Mouse (Mus musculus) thymus, adult 18-20 months (tissue): Measurements from ENCODE around the gene Ino80b.

Experiments
- DNase-seq, 2 experiments: peaks; one replicate each; pipeline ENCODE4 v3.0.0; 2022; ENCODE audit warnings: mixed read lengths in 2 of 2

Gene Ino80b

DNA sequence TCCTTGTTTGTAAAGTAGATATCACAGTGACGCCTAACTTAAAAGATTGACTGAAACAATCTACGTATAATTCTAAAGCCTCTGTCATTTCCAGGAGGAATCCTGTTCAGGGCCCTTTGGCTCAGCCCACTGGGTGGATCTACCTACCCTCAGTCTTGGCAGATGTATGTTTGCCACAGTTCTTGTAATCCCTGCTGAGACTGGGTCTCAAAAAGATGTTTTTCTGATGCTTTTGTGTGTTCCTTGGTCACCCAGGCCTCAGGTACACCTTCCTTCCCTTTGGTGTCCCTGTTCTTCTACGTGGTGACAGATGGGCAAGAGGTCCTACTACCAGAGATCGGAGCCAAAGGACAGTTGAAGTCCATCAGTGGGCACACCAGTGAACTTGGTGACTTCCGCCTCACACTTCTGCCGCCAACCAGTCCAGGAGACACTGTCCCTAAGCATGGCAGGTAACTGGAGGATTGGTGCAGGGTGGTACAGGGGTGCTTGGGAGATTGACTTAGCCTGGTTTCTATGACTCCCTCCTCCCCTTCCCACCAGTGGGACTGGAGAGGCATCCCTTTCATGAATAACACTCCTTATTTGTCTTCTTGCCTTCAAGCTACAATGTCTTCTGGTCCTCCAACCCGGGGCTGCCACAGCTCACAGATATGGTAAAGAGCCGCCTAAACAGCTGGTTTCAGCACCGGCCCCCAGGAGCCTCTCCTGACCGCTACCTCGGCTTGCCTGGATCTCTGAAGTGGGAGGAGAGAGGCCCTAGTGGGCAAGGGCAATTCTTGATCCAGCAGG is 8.7 kb downstream of the Ino80b start:
- DNase-seq = no peak

GRCm38 (mm10) chr6:83115682-83116372 is 9.4 kb downstream of the Ino80b start:
- DNase-seq = peak in 1 of 2 experiments; percentile 42

GRCm38 (mm10) chr6:83115011-83115671 is 10.1 kb downstream of the Ino80b start, which contains the start of gene Mogs:
Gene Mogs (plus strand): TSS chr6:83115496.
- peak; percentile 87 to 88 for DNase-seq

DNA sequence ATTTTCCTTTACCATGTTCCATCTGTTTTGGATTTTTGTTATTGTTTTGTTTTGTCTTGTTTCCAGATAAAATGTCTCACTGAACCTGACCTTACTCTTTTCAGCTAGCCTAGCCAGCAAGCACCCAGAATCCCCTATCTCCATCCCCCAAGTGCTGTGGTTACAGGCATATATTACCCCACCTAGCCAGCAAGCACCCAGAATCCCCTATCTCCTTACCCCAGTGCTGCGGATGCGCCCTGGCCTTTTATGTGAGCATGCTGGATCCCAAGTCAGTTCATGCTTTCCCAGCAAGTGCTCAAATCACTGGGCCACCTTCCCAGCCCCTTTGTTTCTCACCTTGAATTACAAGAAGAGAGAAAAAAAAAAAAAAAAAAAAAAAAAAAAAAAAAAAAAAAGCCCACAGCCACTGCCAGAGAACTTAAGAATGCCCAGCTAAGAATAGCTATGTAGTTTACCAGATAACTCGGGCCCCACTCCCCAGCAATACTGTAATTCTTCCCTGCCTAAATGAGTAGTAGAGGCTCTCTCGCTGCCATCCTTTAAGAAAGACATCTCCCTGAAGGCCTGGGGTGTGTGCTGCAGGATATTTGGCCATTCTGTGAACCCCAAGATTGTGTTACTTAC is 13.6 kb downstream of the Ino80b start:
- DNase-seq = no peak

DNA sequence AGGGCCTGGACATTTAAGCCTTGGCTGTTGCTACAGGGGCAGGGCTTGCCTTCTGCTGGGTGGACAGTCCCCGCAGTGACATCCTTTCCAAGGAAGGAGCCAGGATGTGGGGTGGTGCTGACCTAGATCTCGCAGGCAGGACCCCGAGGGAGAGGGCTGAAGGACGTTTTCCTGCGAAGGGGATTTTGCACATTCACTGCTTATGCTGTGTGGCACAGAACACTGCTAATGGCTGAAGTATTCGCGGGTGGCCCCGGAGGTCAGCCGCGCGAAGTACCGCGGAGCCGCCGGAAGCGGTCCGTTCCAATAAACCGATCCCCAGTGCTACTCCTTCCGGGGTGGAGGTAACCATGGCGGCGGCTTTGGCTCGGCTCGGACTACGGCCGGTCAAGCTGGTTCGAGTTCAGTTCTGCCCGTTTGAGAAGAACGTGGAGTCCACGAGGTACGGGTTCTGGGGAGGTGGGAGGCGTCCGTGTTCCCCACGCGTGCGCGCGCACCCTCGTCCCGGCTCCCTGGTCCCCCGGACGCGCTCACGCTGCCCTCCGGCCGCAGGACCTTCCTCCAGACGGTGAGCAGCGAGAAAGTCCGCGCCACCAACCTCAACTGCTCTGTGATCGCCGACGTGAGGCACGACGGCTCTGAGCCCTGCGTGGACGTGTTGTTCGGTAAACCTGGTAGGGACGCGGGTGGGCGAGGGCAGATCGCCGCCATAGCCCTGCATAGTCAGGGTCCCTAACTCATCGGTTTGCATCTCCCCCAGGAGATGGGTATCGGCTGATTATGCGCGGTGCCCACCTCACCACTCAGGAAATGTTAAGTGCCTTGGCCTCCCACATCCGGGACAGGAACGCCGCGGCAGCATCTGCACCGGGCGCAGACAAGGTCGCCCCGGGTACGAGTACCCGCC is 16.2 kb downstream of the Ino80b start, which contains the start of gene Mrpl53:
Gene Mrpl53 (plus strand): TSS at position 279 of the 907 bp plus-strand sequence.
- peak; percentile 53 to 64 for DNase-seq

DNA sequence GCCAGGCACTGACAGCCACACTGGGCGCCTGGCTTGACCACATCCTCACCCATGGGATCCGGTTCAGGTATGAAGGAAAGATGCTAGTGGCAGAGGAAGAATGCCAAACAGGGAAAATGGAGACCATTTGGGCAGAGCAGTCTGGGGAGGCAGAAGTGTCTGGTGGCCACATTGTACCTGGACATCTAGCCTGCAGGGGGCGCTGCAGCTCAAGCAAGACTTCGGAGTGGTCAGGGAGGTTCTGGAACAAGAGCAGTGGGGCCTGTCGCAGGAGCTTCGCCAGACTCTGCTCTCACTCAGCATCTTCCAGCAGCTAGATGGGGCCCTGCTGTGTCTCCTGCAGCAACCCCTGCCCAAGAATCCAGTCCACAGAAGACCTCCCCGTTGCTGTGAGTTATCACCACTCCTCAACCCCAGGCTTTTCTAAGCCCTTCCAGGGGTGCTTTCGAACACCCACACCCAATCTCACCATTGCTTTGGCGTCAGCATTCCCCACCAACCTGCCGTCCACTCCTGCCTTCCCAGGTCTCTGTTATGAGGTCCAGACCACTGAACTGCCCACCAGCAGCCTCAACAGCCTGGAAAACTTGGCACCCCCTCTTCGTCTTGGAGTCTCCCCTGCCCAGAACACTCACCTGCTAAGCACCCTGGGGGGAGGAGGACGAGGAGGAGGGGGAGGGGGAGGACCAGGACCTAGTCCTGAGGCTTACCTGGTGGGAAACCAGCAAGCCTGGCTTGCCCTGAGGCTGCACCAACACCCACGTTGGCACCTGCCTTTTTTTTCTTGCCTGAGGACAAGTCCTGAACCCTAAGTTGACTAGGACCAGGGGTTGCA is 17.4 kb downstream of the Ino80b start:
- DNase-seq = peak; percentile 62 to 69

- no peak for DNase-seq
Measured at GRCm38 (mm10) chr6:83104158-83104557, 21.1 kb downstream of the Ino80b start.

DNA sequence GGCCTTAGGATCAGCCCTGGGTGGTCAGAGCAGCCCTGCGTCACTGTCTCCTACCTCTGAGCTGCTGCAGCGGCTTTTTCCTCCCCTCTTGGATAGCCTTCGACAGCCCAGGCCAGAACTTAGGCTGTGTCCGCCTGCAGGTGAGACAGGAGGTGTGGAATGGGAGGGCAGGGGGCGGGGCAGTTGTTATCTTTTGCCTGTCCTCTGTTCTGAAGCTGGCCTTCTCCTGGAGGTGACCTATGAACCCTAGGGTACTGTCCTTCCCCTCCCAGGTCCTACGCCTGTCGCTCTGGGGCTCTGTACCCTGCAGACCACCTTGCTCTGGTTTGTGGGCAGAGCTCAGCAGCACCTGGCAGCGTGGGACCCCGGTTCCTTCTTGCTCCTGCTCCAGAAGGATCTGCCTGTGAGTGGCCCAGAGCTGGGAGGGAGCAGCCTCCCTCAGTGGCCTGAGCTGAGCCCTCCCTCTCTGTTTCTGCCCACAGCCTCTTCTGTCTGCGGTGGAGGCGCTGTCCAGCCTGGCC is 22.0 kb downstream of the Ino80b start:
- DNase-seq = no peak

DNA sequence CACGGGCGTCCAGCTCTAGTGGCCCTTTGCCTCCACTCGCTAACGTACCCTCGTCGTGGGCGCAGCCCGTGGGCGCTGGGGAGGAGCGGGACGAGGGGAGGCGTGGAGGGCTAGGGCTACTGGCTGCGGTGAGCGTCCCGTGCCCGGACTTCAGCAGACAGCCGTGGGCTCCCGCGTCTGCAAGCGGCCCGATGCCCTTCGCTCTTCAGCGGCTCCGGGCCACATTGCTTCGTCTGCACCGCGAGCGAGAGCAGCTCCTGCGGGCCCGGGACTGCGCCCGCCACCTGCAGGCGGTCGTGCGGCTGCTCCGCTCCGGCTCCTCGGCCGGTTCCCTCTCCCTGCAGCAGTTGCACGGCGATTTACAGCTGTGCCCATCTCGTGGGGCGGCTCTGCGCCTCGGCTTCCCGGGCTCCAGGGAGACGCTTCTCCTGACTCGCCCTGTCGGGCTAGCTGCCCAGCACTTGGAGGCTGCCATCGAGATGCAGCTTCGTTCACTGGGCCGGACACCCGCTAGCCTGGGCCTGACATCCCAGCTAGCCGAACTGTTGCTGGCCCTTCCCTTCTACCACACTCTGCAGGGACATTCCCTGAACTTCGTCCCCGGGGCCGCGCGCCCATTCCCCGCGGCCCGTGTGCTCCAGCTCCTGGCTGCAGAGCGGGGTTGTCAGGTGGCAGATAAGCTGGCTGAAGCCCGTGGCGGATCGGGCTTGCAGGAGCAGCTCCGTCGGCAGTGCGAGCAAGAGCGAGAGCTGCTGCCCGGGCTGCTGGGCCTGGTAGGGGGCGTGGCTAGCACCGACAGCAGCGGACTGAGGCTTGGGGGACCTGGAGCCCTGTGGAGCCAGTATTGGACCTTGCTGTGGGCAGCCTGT is 23.3 kb downstream of the Ino80b start:
- peak; percentile 64 to 68 for DNase-seq

DNA sequence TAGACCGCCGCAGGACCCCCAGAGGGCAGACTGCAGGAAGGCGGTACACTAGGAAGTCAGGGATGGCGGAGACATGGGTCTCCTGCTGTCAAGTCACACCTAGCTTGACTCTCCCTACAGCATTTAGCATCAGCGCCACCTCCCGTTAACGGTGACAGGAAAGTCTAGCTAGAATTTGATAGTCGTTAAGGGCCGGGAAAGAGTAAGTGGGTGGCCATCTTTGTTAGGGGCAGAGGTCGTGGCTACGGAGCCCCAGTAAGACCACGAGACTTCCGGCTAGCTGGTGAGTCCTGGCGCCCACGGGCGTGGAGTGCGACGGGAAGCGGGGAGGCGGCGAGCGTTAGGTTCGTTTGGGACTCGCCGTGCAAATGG is 23.9 kb downstream of the Ino80b start, which contains the start of the genes Ccdc142 and Gm42688:
Gene Ccdc142 (plus strand): TSS at position 286 of the 372 bp plus-strand sequence.
Gene Gm42688 (plus strand): TSS at position 302 of the 372 bp plus-strand sequence.
- DNase-seq = peak; percentile 83 to 95

GRCm38 (mm10) chr6:83098411-83098810 is 26.8 kb downstream of the Ino80b start:
- DNase-seq = no peak

DNA sequence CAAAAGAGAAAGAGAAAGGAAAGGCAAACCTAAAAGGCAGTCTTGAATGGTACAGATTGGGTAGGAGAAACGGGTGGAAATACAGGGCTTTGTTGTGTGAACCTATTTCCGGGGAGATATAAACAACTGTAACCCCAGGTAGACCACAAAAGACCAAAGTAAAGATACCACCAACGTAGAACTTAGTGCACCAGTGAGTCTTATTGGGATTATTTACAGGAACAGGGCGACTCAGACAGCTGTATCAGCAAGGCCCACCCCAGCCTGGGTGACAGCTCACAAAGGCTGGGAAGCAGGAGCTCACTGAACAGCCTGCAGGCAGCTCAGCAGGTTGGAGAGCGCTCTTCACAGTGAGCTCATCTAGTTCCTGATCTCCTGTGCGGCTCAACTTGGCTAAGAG is 29.3 kb downstream of the Ino80b start:
- DNase-seq = peak in 1 of 2 experiments; percentile 57

GRCm38 (mm10) chr6:83092416-83093127 is 32.7 kb downstream of the Ino80b start:
- DNase-seq = no peak

DNA sequence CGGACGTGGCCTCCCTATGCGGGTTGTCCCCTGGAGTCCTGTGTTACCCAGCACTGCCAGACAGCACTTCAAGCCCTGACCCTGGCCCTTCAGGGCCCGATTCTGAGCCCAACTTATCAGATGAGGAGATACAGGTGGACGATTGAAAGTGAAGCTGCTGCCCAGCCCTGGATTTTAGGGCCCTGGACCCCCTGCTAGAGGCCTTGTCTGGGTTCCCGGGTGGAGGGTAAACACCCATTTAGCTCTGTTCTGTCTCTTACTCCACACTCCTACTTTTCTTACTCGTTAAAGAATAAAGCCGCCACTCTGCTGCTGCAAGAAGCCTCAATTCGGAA is 37.3 kb downstream of the Ino80b start:
- DNase-seq = no peak

DNA sequence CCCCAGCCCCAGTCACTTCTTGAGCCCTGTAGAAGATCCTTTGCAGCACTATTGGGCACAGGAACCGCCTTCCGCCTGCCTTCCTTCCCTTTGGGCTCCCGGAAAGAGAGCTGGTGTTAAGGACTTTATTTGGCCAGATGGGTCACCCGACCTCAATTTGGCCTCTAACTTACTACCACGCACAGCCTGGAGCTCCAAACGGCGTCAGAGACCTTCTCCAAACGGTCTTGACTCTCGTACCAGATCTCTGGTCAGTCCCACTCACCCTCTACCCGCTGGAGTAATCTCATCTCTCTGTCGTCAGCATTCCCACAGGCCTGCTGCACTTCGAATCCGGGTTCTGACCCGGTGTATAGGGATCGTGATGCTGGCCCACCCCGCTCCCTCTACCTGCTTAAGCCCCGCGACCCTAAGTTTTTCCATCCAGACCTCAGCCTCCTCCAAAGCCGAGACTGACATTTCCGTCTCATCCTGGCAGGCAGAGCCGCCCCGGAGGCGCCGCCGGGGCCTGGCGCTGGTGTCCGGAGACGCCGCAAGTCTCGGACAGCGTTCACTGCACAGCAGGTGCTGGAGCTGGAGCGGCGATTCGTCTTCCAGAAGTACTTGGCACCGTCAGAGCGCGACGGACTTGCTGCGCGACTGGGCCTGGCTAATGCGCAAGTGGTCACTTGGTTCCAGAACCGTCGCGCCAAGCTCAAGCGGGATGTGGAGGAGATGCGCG is 37.9 kb downstream of the Ino80b start:
- no peak for DNase-seq

- no peak for DNase-seq
Measured at GRCm38 (mm10) chr6:83086121-83087035, 38.9 kb downstream of the Ino80b start, which contains the start of gene Lbx2. Gene Lbx2 (plus strand): TSS chr6:83086367.

DNA sequence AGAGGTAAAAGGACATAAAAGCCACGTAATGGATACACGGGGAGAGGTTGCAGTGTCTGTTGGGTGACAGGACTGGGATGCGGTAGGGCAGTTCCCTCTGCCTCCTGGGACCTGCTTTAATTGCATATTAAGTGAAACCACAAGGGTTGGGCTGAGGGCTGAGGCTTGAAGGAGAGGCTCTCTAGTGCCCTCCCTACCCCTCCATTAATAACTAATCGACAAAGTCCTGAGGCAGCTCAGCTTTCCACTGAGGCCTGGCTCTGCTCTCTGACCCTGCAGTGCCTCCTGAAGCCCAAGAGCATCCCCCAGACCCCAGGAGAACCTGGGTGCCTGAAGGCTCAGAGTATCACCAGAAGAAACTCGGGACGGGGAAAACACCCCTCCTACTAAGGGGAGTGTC is 40.8 kb downstream of the Ino80b start:
- DNase-seq = no peak
